Mouse (Mus musculus): ENCODE results near the gene Olfr606.
"Not testable (repeated sequence)": the region's sequence is repeated elsewhere in the genome, so short reads cannot be mapped to it uniquely, and the experiment has no call there.

Gene Olfr606

DNA sequence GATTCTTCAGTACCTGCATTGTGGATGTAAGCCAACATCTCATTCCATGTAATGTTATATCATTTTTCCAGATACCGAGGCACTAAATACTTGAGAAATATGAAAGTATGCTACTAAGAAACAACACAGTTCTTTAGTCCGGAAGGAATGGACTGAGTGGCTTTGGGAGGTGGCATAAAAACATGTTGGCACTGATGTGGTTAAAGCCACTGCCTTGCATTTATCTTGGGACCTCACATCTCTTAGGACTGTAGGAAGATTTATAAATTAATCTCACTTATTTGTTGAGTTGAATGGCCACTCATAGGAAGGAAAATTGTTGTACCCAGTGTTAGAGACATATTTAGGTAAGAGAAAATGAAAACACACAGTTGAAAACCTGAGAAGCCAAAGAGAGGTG is at the start of gene Olfr606:
TSS of gene Olfr606 (plus strand) at position 301 of the 400 bp plus-strand sequence.
- DNase-seq (ENCODE audit: low spot score in 2 of 2), result no peak

- DNase-seq (ENCODE audit: low spot score in 2 of 2), result not testable (repeated sequence)
Observed at GRCm38 (mm10) chr7:103406521-103407055, 42.3 kb upstream of the Olfr606 start.

- not testable (repeated sequence) for DNase-seq (ENCODE audit: low spot score in 2 of 2)
Observed at GRCm38 (mm10) chr7:103414772-103415171, 34.1 kb upstream of the Olfr606 start, which contains the start of gene Usp17lc. Gene Usp17lc (plus strand): TSS chr7:103415072.

DNA sequence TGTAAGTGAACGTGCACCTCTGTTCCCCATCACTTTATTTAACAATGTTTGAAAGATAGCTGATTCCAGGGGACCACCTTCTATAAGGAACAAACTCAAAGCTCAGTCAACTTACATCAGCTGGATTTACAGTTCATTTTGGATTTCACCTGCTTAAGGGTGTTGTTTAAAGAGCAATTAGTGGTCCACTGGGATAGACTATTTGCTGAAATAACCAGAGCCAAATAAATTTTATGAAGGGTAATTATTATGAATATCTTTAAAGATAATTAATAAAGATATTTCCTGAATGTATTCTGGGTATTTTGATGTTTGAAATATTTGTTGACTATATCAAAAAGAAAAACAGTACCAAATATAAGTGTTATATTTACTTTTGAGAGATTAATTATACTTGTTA is 3.5 kb upstream of the Olfr606 start, which contains the start of gene Olfr605:
TSS of gene Olfr605 (minus strand) at position 101 of the 400 bp plus-strand sequence.
- DNase-seq (ENCODE audit: low spot score in 2 of 2), result no peak

- DNase-seq (ENCODE audit: low spot score in 2 of 2), result no peak
Observed at GRCm38 (mm10) chr7:103460590-103460989, 11.7 kb downstream of the Olfr606 start.

- DNase-seq (ENCODE audit: low spot score in 2 of 2), result no peak
Observed at GRCm38 (mm10) chr7:103469577-103469976, 20.7 kb downstream of the Olfr606 start, which contains the start of gene Olfr608. Gene Olfr608 (plus strand): TSS chr7:103469877.

DNA sequence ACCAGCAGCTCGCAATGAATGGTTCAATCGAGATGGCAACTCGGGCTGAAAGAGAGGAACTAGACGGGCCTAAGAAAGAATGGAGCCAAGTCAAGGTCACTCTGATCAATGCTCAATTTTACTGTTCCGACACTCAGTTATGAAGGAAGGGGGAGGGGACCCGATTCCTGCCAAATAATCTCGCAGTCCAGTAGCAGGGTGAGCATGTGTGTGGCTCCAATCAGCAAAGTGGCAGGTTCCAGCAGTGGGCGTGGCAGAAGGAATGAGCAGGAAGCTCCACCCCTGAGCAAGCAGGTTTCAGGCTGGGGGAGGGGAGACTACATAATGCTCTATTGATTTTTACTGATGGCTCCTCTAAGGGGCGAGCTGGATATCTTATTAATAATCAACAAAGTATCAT is 28.3 kb downstream of the Olfr606 start:
- DNase-seq (ENCODE audit: low spot score in 2 of 2), result not testable (repeated sequence)

DNA sequence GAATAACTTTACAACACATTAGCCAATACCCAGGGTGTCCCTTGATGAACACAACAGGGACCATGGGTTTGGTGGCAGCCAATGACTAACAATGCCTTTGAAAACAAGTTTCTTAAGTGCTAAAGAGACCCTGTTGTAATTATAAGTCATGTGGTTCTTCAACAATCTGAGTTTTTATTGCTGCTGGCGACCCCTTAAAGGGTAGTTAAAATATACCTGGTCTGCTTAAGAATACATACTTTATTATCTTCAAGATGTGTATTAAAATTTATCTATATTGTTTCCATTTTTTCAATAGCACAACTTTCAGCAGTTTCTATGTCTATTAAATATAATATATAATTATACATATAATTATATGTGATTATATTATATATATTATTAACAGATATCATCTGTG is 49.1 kb downstream of the Olfr606 start, which contains the start of gene Olfr609:
TSS of gene Olfr609 (minus strand) at position 101 of the 400 bp plus-strand sequence.
- DNase-seq (ENCODE audit: low spot score in 2 of 2), result no peak

All from spleen, postnatal 36 days (tissue).